Mouse (Mus musculus) neural tube, embryonic 15.5 days (tissue): ENCODE data around the gene Rbm8a. TPM values are rescaled to one million over a fixed set of nuclear protein-coding genes. Genes with fewer than 3 reads are reported as not detected.

Experiments used
- ATAC-seq: fragments of 200-750 bp; cut with Nextera tagmentation; 2 replicates; pipeline ENCODE4 v1.8.0; 2017; ENCODE audit warnings: mild to moderate bottlenecking, moderate TSS enrichment, moderate library complexity; ENCODE audit not compliant: low FRiP score
- H3K27ac ChIP-seq: fragments of 300-500 bp; sonication (generic); replicated peaks from 2 replicates; pipeline ENCODE4 v1.5.1; 2015; ENCODE audit warnings: mild to moderate bottlenecking, inconsistent platforms
- H3K27me3 ChIP-seq: fragments of 300-500 bp; sonication (generic); replicated peaks from 2 replicates; pipeline ENCODE4 v1.6.1; 2015; ENCODE audit warnings: inconsistent platforms
- H3K36me3 ChIP-seq: fragments of 300-500 bp; sonication (generic); 2 replicates; pipeline ENCODE4 v1.6.1; 2015; ENCODE audit warnings: inconsistent platforms
- H3K4me1 ChIP-seq: fragments of 300-500 bp; sonication (generic); 2 replicates; pipeline ENCODE4 v1.6.1; 2015; ENCODE audit warnings: inconsistent platforms
- H3K4me2 ChIP-seq: fragments of 300-500 bp; sonication (generic); 2 replicates; pipeline ENCODE4 v1.6.1; 2015; ENCODE audit warnings: inconsistent platforms, mild to moderate bottlenecking, moderate library complexity
- H3K4me3 ChIP-seq: fragments of 300-500 bp; sonication (generic); replicated peaks from 2 replicates; pipeline ENCODE4 v1.5.1; 2015; ENCODE audit warnings: mild to moderate bottlenecking, inconsistent platforms
- H3K9ac ChIP-seq: fragments of 300-500 bp; sonication (generic); replicated peaks from 2 replicates; pipeline ENCODE4 v1.6.1; 2015; ENCODE audit warnings: mild to moderate bottlenecking, inconsistent platforms
- H3K9me3 ChIP-seq: fragments of 300-500 bp; sonication (generic); replicated peaks from 2 replicates; pipeline ENCODE4 v1.6.1; 2016; ENCODE audit warnings: inconsistent platforms
- WGBS: fragments of 180-500 bp; shearing (Covaris S2); methylation state at CpG from one replicate; pipeline ENCODE4 v1.1.7; 2015; ENCODE audit warnings: mixed read lengths; 5-methylcytosine and 5-hydroxymethylcytosine counted together
- polyA plus RNA-seq: library from polyadenylated mRNA; unstranded; fragments of >200 nt; fragmentation: Nextera tagmentation; extraction: Ambion mirVana; gene quantifications from 2 replicates; pipeline ENCODE4 v1.2.1, GENCODE M21; 2015

Rbm8a gene
- polyA plus RNA-seq, 1 experiment from 2014 or later, result 108 TPM

DNA sequence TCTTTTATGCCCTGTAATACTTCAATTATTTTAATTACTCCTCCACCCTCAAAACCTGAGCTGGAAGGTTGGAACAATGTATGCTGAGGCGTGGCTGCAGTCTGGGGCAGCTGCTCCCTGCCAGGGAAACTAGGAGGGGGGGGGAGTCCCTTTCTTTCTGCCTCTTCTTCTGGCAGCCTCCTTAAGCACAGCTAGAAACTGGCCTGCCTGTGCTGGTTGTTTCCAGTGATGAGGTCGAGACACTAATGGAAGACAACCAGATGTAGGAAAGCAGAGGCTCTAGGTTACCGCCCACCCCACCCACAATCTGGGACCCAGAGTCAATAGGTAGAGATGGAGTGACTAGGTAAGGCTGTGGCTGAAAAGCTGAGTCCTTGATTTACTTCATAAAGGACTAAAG is 46.0 kb downstream of the Rbm8a start:
- Histone ChIP-seq H3K4me3 (no peak overlapping the region), H3K9ac (no peak overlapping the region), H3K27ac (no peak overlapping the region), H3K4me2 (no peak overlapping the region), H3K36me3 (no peaks in the 10 kb centered on the region), H3K27me3 (peaks cover 12% of the 10 kb centered on the region; the same call in 1 of the 2 replicates), H3K9me3 (no peaks in the 10 kb centered on the region), H3K4me1 (peaks cover under 1% of the 10 kb centered on the region; the same call in 1 of the 2 replicates)
- WGBS, result 23% methylated on average over 3 of the region's 3 CpGs
- ATAC-seq, result no peak

DNA sequence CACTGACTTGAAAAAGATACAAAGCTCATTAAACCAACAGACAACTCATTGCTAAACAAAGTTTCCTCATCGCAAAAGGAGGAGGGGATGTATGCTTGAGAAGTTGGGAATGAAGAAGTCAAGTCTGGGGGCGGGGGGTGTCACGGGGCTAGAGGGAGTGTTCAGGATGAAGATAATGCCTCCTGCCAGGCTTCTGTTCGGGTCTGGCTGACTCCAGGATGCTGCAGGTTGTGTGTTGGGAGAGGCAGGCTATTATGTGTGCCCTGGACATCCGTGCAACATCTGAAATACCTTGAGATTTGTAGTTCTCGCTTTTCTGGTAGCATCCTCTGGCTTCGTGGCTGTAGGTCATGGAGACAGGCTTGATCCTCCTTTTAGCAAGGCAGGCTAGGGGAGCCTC is 48.7 kb downstream of the Rbm8a start:
- Histone ChIP-seq H3K4me1 (no peaks in the 10 kb centered on the region), H3K4me2 (no peak overlapping the region), H3K27ac (no peak overlapping the region), H3K9me3 (no peaks in the 10 kb centered on the region), H3K4me3 (no peak overlapping the region), H3K9ac (no peak overlapping the region), H3K27me3 (0 out of 2 replicates have a peak, but pooled peaks cover 10% of the 10 kb centered on the region), H3K36me3 (no peaks in the 10 kb centered on the region)
- ATAC-seq, result no peak
- WGBS, result 62% methylated on average over 7 of the region's 7 CpGs

GRCm38 (mm10) chr3:96679159-96679674 is 49.5 kb downstream of the Rbm8a start:
- no peak overlapping the region for H3K4me3 ChIP-seq
- H3K36me3 ChIP-seq, result no peaks in the 10 kb centered on the region
- H3K9me3 ChIP-seq, result no peaks in the 10 kb centered on the region
- no peaks in the 10 kb centered on the region for H3K4me1 ChIP-seq
- H3K27ac ChIP-seq, result no peak overlapping the region
- WGBS, result 29% methylated on average over 5 of the region's 5 CpGs
- H3K4me2 ChIP-seq, result no peak overlapping the region
- H3K9ac ChIP-seq, result no peak overlapping the region
- no peak for ATAC-seq
- peaks cover 15% of the 10 kb centered on the region for H3K27me3 ChIP-seq

DNA sequence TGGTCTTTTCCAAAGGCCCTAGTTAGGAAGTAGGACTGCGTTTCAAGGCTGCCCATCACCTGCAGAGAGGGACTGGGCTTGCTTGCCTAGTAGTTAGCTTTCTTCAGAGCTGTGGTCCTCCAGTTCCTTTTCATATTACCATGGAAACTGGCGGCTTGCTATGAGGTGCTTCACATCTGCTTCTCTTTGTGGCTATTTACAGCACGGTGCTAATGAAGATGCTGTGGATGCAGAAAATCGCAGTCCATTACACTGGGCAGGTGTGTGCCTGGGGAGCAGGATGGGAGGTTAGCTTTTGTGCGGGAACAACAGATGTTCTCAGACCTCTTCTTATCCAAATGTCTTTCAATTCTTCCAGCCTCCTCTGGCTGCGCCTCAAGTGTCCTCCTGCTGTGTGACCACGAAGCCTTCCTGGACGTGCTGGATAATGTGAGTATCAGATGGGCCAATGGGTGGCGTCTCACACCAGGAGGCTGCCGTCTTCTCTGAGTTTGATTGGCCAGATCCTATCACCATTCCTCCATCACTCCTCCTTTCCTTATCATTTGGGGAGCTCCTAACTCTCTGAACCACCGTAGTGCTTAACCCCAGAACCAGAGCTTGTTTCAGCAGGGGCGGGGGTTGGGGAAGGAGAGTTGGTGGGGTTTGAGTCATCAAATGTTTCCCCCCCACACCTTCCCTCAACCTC is 50.7 kb downstream of the Rbm8a start:
- Histone ChIP-seq H3K9ac (no peak overlapping the region), H3K4me1 (peaks cover 9% of the 10 kb centered on the region), H3K27me3 (peaks cover 21% of the 10 kb centered on the region), H3K4me2 (no peak overlapping the region), H3K9me3 (no peaks in the 10 kb centered on the region), H3K27ac (no peak overlapping the region), H3K4me3 (no peak overlapping the region), H3K36me3 (no peaks in the 10 kb centered on the region)
- peak; percentile 27; the same call in 1 of the 2 replicates for ATAC-seq
- 20% methylated on average over 12 of the region's 12 CpGs for WGBS

Other genes with a start within 250 kb of the Rbm8a start
- not detected in 2 replicates for gene BC107364, start 177.6 kb upstream of the Rbm8a start, polyA plus RNA-seq
- gene Hfe2, start 104.8 kb upstream of the Rbm8a start, polyA plus RNA-seq, result 2.4 and 3.0 TPM in 2 replicates
- gene Txnip, start 72.0 kb upstream of the Rbm8a start, polyA plus RNA-seq, result 52.5 and 72.5 TPM in 2 replicates
- 1.8 TPM in 2 replicates for gene Gm16253, start 52.9 kb upstream of the Rbm8a start, polyA plus RNA-seq
- 35.2 and 35.8 TPM in 2 replicates for gene Polr3gl, start 35.8 kb upstream of the Rbm8a start, polyA plus RNA-seq
- 18.6 and 21.0 TPM in 2 replicates for gene Ankrd34a, start 33.3 kb upstream of the Rbm8a start, polyA plus RNA-seq
- gene Lix1l, start 28.8 kb upstream of the Rbm8a start, polyA plus RNA-seq, result 5.6 and 6.3 TPM in 2 replicates
- 58.8 and 64.9 TPM in 2 replicates for gene Pex11b, start 5.4 kb downstream of the Rbm8a start, polyA plus RNA-seq
- gene Gm42957, start 5.5 kb downstream of the Rbm8a start, polyA plus RNA-seq, result 0.06 and 0.20 TPM in 2 replicates
- 1.3 and 1.4 TPM in 2 replicates for gene Itga10, start 15.7 kb downstream of the Rbm8a start, polyA plus RNA-seq
- gene Ankrd35, start 40.2 kb downstream of the Rbm8a start, polyA plus RNA-seq, result 2.3 and 2.4 TPM in 2 replicates
- 36.2 and 39.4 TPM in 2 replicates for gene Pias3, start 66.5 kb downstream of the Rbm8a start, polyA plus RNA-seq
- 20.0 and 24.7 TPM in 2 replicates for gene Nudt17, start 78.6 kb downstream of the Rbm8a start, polyA plus RNA-seq
- gene Polr3c, start 97.7 kb downstream of the Rbm8a start, polyA plus RNA-seq, result 31.5 and 35.7 TPM in 2 replicates
- gene Rnf115, start 97.7 kb downstream of the Rbm8a start, polyA plus RNA-seq, result 76.7 and 77.9 TPM in 2 replicates
- gene Pdzk1, start 199.4 kb downstream of the Rbm8a start, polyA plus RNA-seq, result 0.12 and 0.34 TPM in 2 replicates
- gene Cd160, start 199.4 kb downstream of the Rbm8a start, polyA plus RNA-seq, result 0.19 and 6.5 TPM in 2 replicates